In genomic region chr14:25354288-25354850, GRCm38 (mm10) we compare ENCODE assay signal across 10 mouse cellular contexts.
A peak's percentile ranks its signal among the peaks of the same experiment; 100 is the strongest.
DNase-seq lines count a peak whose midpoint lies in the region; ATAC-seq and TF ChIP-seq lines count a peak whose summit lies in the region.
"Had no signal": no experiment of that assay in that cellular context is flagged by ENCODE, and none has a peak within 500 bp of the region (broad histone marks: within the 10 kb centered on the region; RNA-seq: fewer than 3 reads in every experiment).

No protein-coding gene starts in this region.

- no peaks in the 10 kb centered on the region for H3K27me3 ChIP-seq in forebrain, embryonic 15.5 days
- no peaks in the 10 kb centered on the region for H3K27me3 ChIP-seq in forebrain, embryonic 16.5 days (replicated peaks; ENCODE audit: control insufficient read depth, insufficient read depth, low read length)
- no peaks in the 10 kb centered on the region for H3K27me3 ChIP-seq in limb, embryonic 13.5 days

- H3K9me3 ChIP-seq in forebrain, embryonic 15.5 days: no peaks in the 10 kb centered on the region
- H3K9me3 ChIP-seq in forebrain, embryonic 16.5 days (ENCODE audit: control insufficient read depth, low read length): no peaks in the 10 kb centered on the region
- H3K9me3 ChIP-seq in limb, embryonic 13.5 days: no peaks in the 10 kb centered on the region

- no peak overlapping the region for H3K4me3 ChIP-seq in forebrain, embryonic 15.5 days
- H3K4me3 ChIP-seq in forebrain, embryonic 16.5 days (replicated peaks; ENCODE audit: low read length): no peak overlapping the region
- H3K4me3 ChIP-seq in layer of hippocampus, adult 2 months: no peak overlapping the region
- H3K4me3 ChIP-seq in limb, embryonic 13.5 days: no peak overlapping the region

- H3K9ac ChIP-seq in forebrain, embryonic 15.5 days (replicated peaks): no peak overlapping the region
- no peak overlapping the region for H3K9ac ChIP-seq in forebrain, embryonic 16.5 days (replicated peaks; ENCODE audit: low read depth, low read length)
- no peak overlapping the region for H3K9ac ChIP-seq in limb, embryonic 13.5 days
- H3K9ac ChIP-seq: liver, postnatal 0 days had no signal

- H3K4me1 ChIP-seq in forebrain, embryonic 15.5 days: 0 out of 2 replicates have a peak, but pooled peaks cover 10% of the 10 kb centered on the region
- H3K4me1 ChIP-seq in forebrain, embryonic 16.5 days (replicated peaks; ENCODE audit: control insufficient read depth, insufficient read depth, low read length): peaks cover 10% of the 10 kb centered on the region; the same call in 1 of the 2 replicates
- H3K4me1 ChIP-seq in limb, embryonic 13.5 days: peaks cover 35% of the 10 kb centered on the region

- ATAC-seq in forebrain, embryonic 15.5 days (replicated peaks): no peak
- no peak for ATAC-seq in forebrain, embryonic 16.5 days
- ATAC-seq in limb, embryonic 13.5 days (ENCODE audit: low FRiP score, low read depth): no peak
- ATAC-seq: liver, postnatal 0 days had no signal

- H3K27ac ChIP-seq in forebrain, embryonic 15.5 days (replicated peaks): peak overlapping the region; percentile 25; the same call in 1 of the 2 replicates
- no peak overlapping the region for H3K27ac ChIP-seq in forebrain, embryonic 16.5 days (ENCODE audit: low read length)
- H3K27ac ChIP-seq in layer of hippocampus, adult 2 months: peak overlapping the region; percentile 61
- peak overlapping the region; percentile 55 for H3K27ac ChIP-seq in limb, embryonic 13.5 days

- DNase-seq in layer of hippocampus, adult 2 months (ENCODE audit: low spot score in 2 of 2): no peak
- DNase-seq in layer of hippocampus, adult 9-11 months: no peak
- DNase-seq in adrenal gland, adult 8-10 months: peak; percentile 60
- no peak for DNase-seq in retina, embryonic 14.5 days (ENCODE audit: low spot score)
- DNase-seq in right cerebral cortex, adult 2 months (ENCODE audit: low spot score in 2 of 2): no peak
- DNase-seq: liver, postnatal 0 days; thymus, postnatal 25 days had no signal

- no peak for TF ChIP-seq CTCF in layer of hippocampus, adult 2 months (conservative IDR thresholded peaks at IDR 0.05)

- no peaks in the 10 kb centered on the region for H3K36me3 ChIP-seq in forebrain, embryonic 15.5 days
- H3K36me3 ChIP-seq in forebrain, embryonic 16.5 days (ENCODE audit: control insufficient read depth, insufficient read depth): no peaks in the 10 kb centered on the region
- no peaks in the 10 kb centered on the region for H3K36me3 ChIP-seq in limb, embryonic 13.5 days

- H3K4me2 ChIP-seq in forebrain, embryonic 15.5 days (replicated peaks): no peak overlapping the region
- no peak overlapping the region for H3K4me2 ChIP-seq in forebrain, embryonic 16.5 days (ENCODE audit: low read length)
- no peak overlapping the region for H3K4me2 ChIP-seq in limb, embryonic 13.5 days (replicated peaks)

- WGBS in forebrain, embryonic 15.5 days: 57% methylated on average over 7 of the region's 7 CpGs
- WGBS in forebrain, embryonic 16.5 days: 60% methylated on average over 7 of the region's 7 CpGs
- WGBS in limb, embryonic 13.5 days: 80% methylated on average over 7 of the region's 7 CpGs
